Mouse (Mus musculus) stomach, postnatal 0 days (tissue): Measurements from ENCODE around the gene Tlcd2.

ENCODE experiments used
- CTCF ChIP-seq: IDR thresholded peaks from 2 replicates; pipeline ENCODE4 v1.5.1; 2016; ENCODE audit warnings: antibody characterized with exemption, low read depth, mild to moderate bottlenecking, moderate library complexity
- EP300 ChIP-seq: optimal IDR thresholded peaks from 2 replicates; pipeline ENCODE3; 2016; ENCODE audit warnings: antibody characterized with exemption

- TF ChIP-seq CTCF (no peak), EP300 (no peak)
These were observed 33.0 kb downstream of the Tlcd2 start for GRCm38 (mm10) chr11:75494296-75495049.
